Mouse (Mus musculus): ENCODE measurements around the gene Hcar1.

Hcar1 gene

GRCm38 (mm10) chr5:123862374-123863350 lies 17.2 kb downstream of the Hcar1 start:
- no peak for DNase-seq

GRCm38 (mm10) chr5:123858798-123859197 lies 21.0 kb downstream of the Hcar1 start:
- no peak for DNase-seq

- no peak for DNase-seq
Measured at GRCm38 (mm10) chr5:123854511-123854910, 25.3 kb downstream of the Hcar1 start.

- no peak for DNase-seq
Measured at GRCm38 (mm10) chr5:123853877-123854504, 25.8 kb downstream of the Hcar1 start.

- DNase-seq: no peak
Measured at GRCm38 (mm10) chr5:123851398-123851797, 28.4 kb downstream of the Hcar1 start.

- no peak for DNase-seq
Measured at GRCm38 (mm10) chr5:123844316-123844715, 35.5 kb downstream of the Hcar1 start.

- no peak for DNase-seq
Measured at GRCm38 (mm10) chr5:123843816-123844215, 36.0 kb downstream of the Hcar1 start.

GRCm38 (mm10) chr5:123842935-123843282 lies 36.9 kb downstream of the Hcar1 start:
- no peak for DNase-seq

- DNase-seq: no peak
Measured at GRCm38 (mm10) chr5:123842221-123842934, 37.4 kb downstream of the Hcar1 start.

GRCm38 (mm10) chr5:123837371-123837770 lies 42.4 kb downstream of the Hcar1 start:
- DNase-seq: no peak

- DNase-seq: no peak
Measured at GRCm38 (mm10) chr5:123834836-123835235, 45.0 kb downstream of the Hcar1 start.

GRCm38 (mm10) chr5:123832309-123832708 lies 47.5 kb downstream of the Hcar1 start:
- DNase-seq: no peak

- no peak for DNase-seq
Measured at GRCm38 (mm10) chr5:123827659-123828091, 52.1 kb downstream of the Hcar1 start.
